Mouse (Mus musculus) thymus, adult 2 months (tissue): ENCODE data around the gene Tnp1.

Experiments
- CTCF ChIP-seq: fragments of 200-500 bp; IDR thresholded peaks from 2 replicates; pipeline ENCODE4 v1.5.1; 2012; ENCODE audit warnings: mild to moderate bottlenecking, control low read depth, low read length, moderate library complexity, borderline replicate concordance; ENCODE audit not compliant: control insufficient read depth, poor library complexity, insufficient read depth; ENCODE audit errors: extremely low read depth
- POLR2A ChIP-seq: fragments of 200-500 bp; IDR thresholded peaks from 2 replicates; pipeline ENCODE4 v1.6.1; 2012; ENCODE audit warnings: mild to moderate bottlenecking, low read length, control low read depth, moderate library complexity; ENCODE audit not compliant: control insufficient read depth, poor library complexity, insufficient read depth; ENCODE audit errors: extremely low read depth

GRCm38 (mm10) chr1:73027381-73027780 lies 11.7 kb upstream of the Tnp1 start:
- TF ChIP-seq CTCF (no peak), POLR2A (no peak)
